Mouse (Mus musculus) stomach, postnatal 0 days (tissue): ENCODE measurements around the gene Zfp609.

Experiments
- CTCF ChIP-seq: IDR thresholded peaks from 2 replicates; pipeline ENCODE4 v1.5.1; 2016; ENCODE audit warnings: antibody characterized with exemption, low read depth, mild to moderate bottlenecking, moderate library complexity
- EP300 ChIP-seq: optimal IDR thresholded peaks from 2 replicates; pipeline ENCODE3; 2016; ENCODE audit warnings: antibody characterized with exemption

- no peak for TF ChIP-seq CTCF
- TF ChIP-seq EP300, result no peak
These were observed 41.5 kb downstream of the Zfp609 start for GRCm38 (mm10) chr9:65785772-65786368.
